ENCODE assay signal across 7 mouse cellular contexts in genomic region chr10:128583644-128584043, GRCm38 (mm10). TPM values are rescaled to one million over a fixed set of nuclear protein-coding genes. Genes with fewer than 3 reads are reported as not detected.
A peak's percentile ranks its signal among the peaks of the same experiment; 100 is the strongest.
DNase-seq lines count a peak whose midpoint lies in the region; ATAC-seq lines count a peak whose summit lies in the region.

No protein-coding gene starts in this region.

- H3K4me2 ChIP-seq in forebrain, embryonic 11.5 days (ENCODE audit: low read depth, low read length, severe bottlenecking): no peak overlapping the region
- H3K4me2 ChIP-seq in midbrain, embryonic 13.5 days (replicated peaks): no peak overlapping the region

- no peaks in the 10 kb centered on the region for H3K9me3 ChIP-seq in forebrain, embryonic 11.5 days (ENCODE audit: control insufficient read depth, low read length)
- H3K9me3 ChIP-seq in midbrain, embryonic 13.5 days: no peaks in the 10 kb centered on the region

- H3K4me3 ChIP-seq in forebrain, embryonic 11.5 days (ENCODE audit: low read depth, low read length): no peak overlapping the region
- no peak overlapping the region for H3K4me3 ChIP-seq in midbrain, embryonic 13.5 days (replicated peaks)

- H3K27ac ChIP-seq in forebrain, embryonic 11.5 days (ENCODE audit: low read depth, low read length): no peak overlapping the region
- H3K27ac ChIP-seq in midbrain, embryonic 13.5 days: no peak overlapping the region

- H3K4me1 ChIP-seq in forebrain, embryonic 11.5 days (replicated peaks; ENCODE audit: control insufficient read depth, insufficient read depth, low read length): no peaks in the 10 kb centered on the region
- no peaks in the 10 kb centered on the region for H3K4me1 ChIP-seq in midbrain, embryonic 13.5 days (replicated peaks)

- ATAC-seq in forebrain, embryonic 11.5 days (replicated peaks; ENCODE audit: low FRiP score): no peak
- no peak for ATAC-seq in midbrain, embryonic 13.5 days

- DNase-seq in ES-CJ7 (ENCODE audit: low read depth, low spot score): peak; percentile 52
- peak; percentile 83 to 89 for DNase-seq in adrenal gland, adult (ENCODE audit: inconsistent age in 2 of 2, low spot score in 1 of 2)
- peak; percentile 40 to 65 for DNase-seq in gastrocnemius, adult 8-10 months (ENCODE audit: low spot score in 2 of 2)
- peak; percentile 94 for DNase-seq in kidney, adult 11 months
- peak; percentile 75 to 87 for DNase-seq in lung, postnatal 4 days
- no peak for DNase-seq in forebrain, embryonic 11.5 days (ENCODE audit: low spot score)

- no peak overlapping the region for H3K9ac ChIP-seq in forebrain, embryonic 11.5 days (ENCODE audit: low read length)
- no peak overlapping the region for H3K9ac ChIP-seq in midbrain, embryonic 13.5 days (replicated peaks)

- peaks cover 16% of the 10 kb centered on the region for H3K27me3 ChIP-seq in forebrain, embryonic 11.5 days (ENCODE audit: control insufficient read depth, insufficient read depth, low read length)
- H3K27me3 ChIP-seq in midbrain, embryonic 13.5 days: peaks cover 50% of the 10 kb centered on the region

- WGBS in forebrain, embryonic 11.5 days: 33% methylated on average over 7 of the region's 7 CpGs
- 18% methylated on average over 7 of the region's 7 CpGs for WGBS in midbrain, embryonic 13.5 days

- no peaks in the 10 kb centered on the region for H3K36me3 ChIP-seq in forebrain, embryonic 11.5 days (ENCODE audit: control insufficient read depth, insufficient read depth, low read length)
- no peaks in the 10 kb centered on the region for H3K36me3 ChIP-seq in midbrain, embryonic 13.5 days

RNA-seq across cellular contexts. Expression of gene Erbb3, which starts 5.8 kb away (rescaled TPM):
- total RNA-seq in gastrocnemius, adult 8-10 months (2022): 1 to 10 TPM; 2.1 to 2.7 (median 2.2) TPM
- polyA plus RNA-seq in forebrain, embryonic 11.5 days (2014; fragmentation: Nextera tagmentation; extraction: Ambion mirVana): 1.2 TPM in 2 replicates
- 0.13 and 0.19 TPM in 2 replicates for polyA plus RNA-seq in midbrain, embryonic 13.5 days (2015; fragmentation: Nextera tagmentation; extraction: Ambion mirVana)

RNA-seq across cellular contexts. Expression of gene Pa2g4, which starts 17.9 kb away (rescaled TPM):
- total RNA-seq in gastrocnemius, adult 8-10 months (2022): 10 to 100 TPM; 29.0 to 39.9 (median 33.1) TPM
- 249 and 269 TPM in 2 replicates for polyA plus RNA-seq in forebrain, embryonic 11.5 days (2014; fragmentation: Nextera tagmentation; extraction: Ambion mirVana)
- 139 TPM in 2 replicates for polyA plus RNA-seq in midbrain, embryonic 13.5 days (2015; fragmentation: Nextera tagmentation; extraction: Ambion mirVana)

RNA-seq across cellular contexts. Expression of gene Rpl41, which starts 34.5 kb away (rescaled TPM):
- total RNA-seq in gastrocnemius, adult 8-10 months (2022): 1,000 to 10,000 TPM in 2 of 4 experiments, 100 to 1,000 TPM in 2; 907 to 1,327 (median 1,023) TPM
- polyA plus RNA-seq in forebrain, embryonic 11.5 days (2014; fragmentation: Nextera tagmentation; extraction: Ambion mirVana): 3,049 and 3,079 TPM in 2 replicates
- 2,545 and 2,595 TPM in 2 replicates for polyA plus RNA-seq in midbrain, embryonic 13.5 days (2015; fragmentation: Nextera tagmentation; extraction: Ambion mirVana)

RNA-seq across cellular contexts. Expression of gene Zc3h10, which starts 36.1 kb away (rescaled TPM):
- 1 to 10 TPM; 5.7 to 7.5 (median 6.7) TPM for total RNA-seq in gastrocnemius, adult 8-10 months (2022)
- 16.3 and 17.5 TPM in 2 replicates for polyA plus RNA-seq in forebrain, embryonic 11.5 days (2014; fragmentation: Nextera tagmentation; extraction: Ambion mirVana)
- polyA plus RNA-seq in midbrain, embryonic 13.5 days (2015; fragmentation: Nextera tagmentation; extraction: Ambion mirVana): 23.3 and 24.2 TPM in 2 replicates

RNA-seq across cellular contexts. Expression of gene Rps26, which starts 42.9 kb away (rescaled TPM):
- total RNA-seq in gastrocnemius, adult 8-10 months (2022): 100 to 1,000 TPM; 166 to 361 (median 250) TPM
- 576 and 629 TPM in 2 replicates for polyA plus RNA-seq in forebrain, embryonic 11.5 days (2014; fragmentation: Nextera tagmentation; extraction: Ambion mirVana)
- polyA plus RNA-seq in midbrain, embryonic 13.5 days (2015; fragmentation: Nextera tagmentation; extraction: Ambion mirVana): 461 and 477 TPM in 2 replicates
